Mouse (Mus musculus) limb, embryonic 12.5 days (tissue): ENCODE data around the gene Agbl5. TPM values are rescaled to one million over a fixed set of nuclear protein-coding genes. Genes with fewer than 3 reads are reported as not detected.
"Not testable (repeated sequence)": the region's sequence is repeated elsewhere in the genome, so short reads cannot be mapped to it uniquely, and the experiment has no call there.

Experiments
- ATAC-seq: fragments of 200-750 bp; cut with Nextera tagmentation; 2 replicates; pipeline ENCODE4 v1.8.0; 2017; ENCODE audit warnings: low read depth, moderate TSS enrichment; ENCODE audit not compliant: insufficient number of reproducible peaks, insufficient read depth, low FRiP score, low TSS enrichment
- H3K27ac ChIP-seq: fragments of 300-500 bp; sonication (generic); 2 replicates; pipeline ENCODE4 v1.5.1; 2016; ENCODE audit warnings: mild to moderate bottlenecking, moderate library complexity
- H3K27me3 ChIP-seq: fragments of 300-500 bp; sonication (generic); 2 replicates; pipeline ENCODE4 v1.6.1; 2016; ENCODE audit warnings: mild to moderate bottlenecking, moderate library complexity
- H3K36me3 ChIP-seq: fragments of 300-500 bp; sonication (generic); 2 replicates; pipeline ENCODE4 v1.6.1; 2016; ENCODE audit warnings: mild to moderate bottlenecking, moderate library complexity
- H3K4me1 ChIP-seq: fragments of 300-500 bp; sonication (generic); replicated peaks from 2 replicates; pipeline ENCODE4 v1.6.1; 2016
- H3K4me2 ChIP-seq: fragments of 300-500 bp; sonication (generic); 2 replicates; pipeline ENCODE4 v1.6.1; 2016; ENCODE audit warnings: mild to moderate bottlenecking, moderate library complexity
- H3K4me3 ChIP-seq: fragments of 300-500 bp; sonication (generic); replicated peaks from 2 replicates; pipeline ENCODE4 v1.5.1; 2016; ENCODE audit warnings: mild to moderate bottlenecking
- H3K9ac ChIP-seq: fragments of 300-500 bp; sonication (generic); replicated peaks from 2 replicates; pipeline ENCODE4 v1.6.1; 2016; ENCODE audit warnings: mild to moderate bottlenecking, moderate library complexity
- H3K9me3 ChIP-seq: fragments of 300-500 bp; sonication (generic); 2 replicates; pipeline ENCODE4 v1.6.1; 2016; ENCODE audit warnings: mild to moderate bottlenecking, moderate library complexity
- WGBS: fragments of 180-500 bp; shearing (Covaris S2); methylation state at CpG from one replicate; pipeline ENCODE4 v1.1.7; 2016; 5-methylcytosine and 5-hydroxymethylcytosine counted together
- polyA plus RNA-seq: library from polyadenylated mRNA; unstranded; fragments of >200 nt; fragmentation: Nextera tagmentation; extraction: Ambion mirVana; gene quantifications from 2 replicates; pipeline ENCODE4 v1.2.1, GENCODE M21; 2016

Agbl5 gene
- polyA plus RNA-seq, 1 experiment from 2014 or later: 35.8 TPM

DNA sequence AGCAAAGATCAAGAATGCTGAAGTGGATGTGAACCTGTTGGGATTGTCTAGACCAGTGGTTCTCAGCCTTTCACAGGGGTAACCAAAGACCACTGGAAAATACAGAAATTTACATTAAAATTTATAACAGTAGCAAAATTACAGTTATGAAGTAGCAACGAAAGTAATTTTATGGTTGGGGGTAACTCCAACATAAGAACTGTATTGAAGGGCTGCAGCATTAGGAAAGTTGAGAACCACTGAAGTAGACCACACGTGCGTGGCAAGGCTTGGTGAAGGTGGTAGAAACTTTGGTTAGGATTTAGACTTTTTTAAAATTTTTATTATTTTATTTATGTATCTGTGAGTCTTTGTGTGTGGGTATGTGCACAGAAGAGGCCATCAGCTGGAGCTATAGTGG lies 20.8 kb upstream of the Agbl5 start, which contains the start of gene Tmem214:
Tmem214 (plus strand) TSS at position 301 of the 400 bp plus-strand sequence.
- peak within 1 kb of the TSS; percentile 81 for H3K4me2 ChIP-seq
- no peaks in the 10 kb centered on the region for H3K9me3 ChIP-seq
- H3K9ac ChIP-seq: no peak within 1 kb of the TSS
- no peak within 1 kb of the TSS for H3K4me3 ChIP-seq
- 88% methylated on average over 3 of the region's 3 CpGs for WGBS
- ATAC-seq: no peak
- H3K4me1 ChIP-seq: peaks cover 14% of the 10 kb centered on the region
- H3K36me3 ChIP-seq: peaks cover 47% of the 10 kb centered on the region
- H3K27ac ChIP-seq: peak within 1 kb of the TSS; percentile 84
- H3K27me3 ChIP-seq: no peaks in the 10 kb centered on the region

DNA sequence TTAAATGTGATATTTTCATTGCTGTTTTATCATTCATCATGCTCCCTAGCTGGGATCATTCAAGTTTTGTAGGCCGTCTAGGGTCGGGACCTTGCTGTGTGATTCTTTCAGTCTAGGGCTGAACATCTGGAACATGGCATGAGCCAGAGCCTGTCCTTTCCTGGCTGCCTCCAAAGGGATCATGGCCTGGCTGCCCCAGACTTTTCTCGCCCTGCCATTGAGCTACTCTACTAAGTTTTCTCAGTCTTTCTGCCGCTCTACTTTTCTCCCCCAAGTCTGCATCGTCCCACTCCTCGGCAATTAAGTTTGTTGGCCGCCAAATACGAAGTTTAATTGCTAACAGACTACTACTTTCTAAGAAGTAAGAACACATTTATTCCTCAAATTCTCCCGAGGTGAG lies 19.5 kb upstream of the Agbl5 start:
- peak overlapping the region; percentile 87 for H3K9ac ChIP-seq
- peaks cover 14% of the 10 kb centered on the region for H3K4me1 ChIP-seq
- peak overlapping the region; percentile 84 for H3K27ac ChIP-seq
- peaks cover 58% of the 10 kb centered on the region for H3K36me3 ChIP-seq
- peak overlapping the region; percentile 81 for H3K4me2 ChIP-seq
- H3K27me3 ChIP-seq: no peaks in the 10 kb centered on the region
- no peaks in the 10 kb centered on the region for H3K9me3 ChIP-seq
- WGBS: 10% methylated on average over 9 of the region's 9 CpGs
- peak overlapping the region; percentile 86 for H3K4me3 ChIP-seq
- ATAC-seq: no peak

DNA sequence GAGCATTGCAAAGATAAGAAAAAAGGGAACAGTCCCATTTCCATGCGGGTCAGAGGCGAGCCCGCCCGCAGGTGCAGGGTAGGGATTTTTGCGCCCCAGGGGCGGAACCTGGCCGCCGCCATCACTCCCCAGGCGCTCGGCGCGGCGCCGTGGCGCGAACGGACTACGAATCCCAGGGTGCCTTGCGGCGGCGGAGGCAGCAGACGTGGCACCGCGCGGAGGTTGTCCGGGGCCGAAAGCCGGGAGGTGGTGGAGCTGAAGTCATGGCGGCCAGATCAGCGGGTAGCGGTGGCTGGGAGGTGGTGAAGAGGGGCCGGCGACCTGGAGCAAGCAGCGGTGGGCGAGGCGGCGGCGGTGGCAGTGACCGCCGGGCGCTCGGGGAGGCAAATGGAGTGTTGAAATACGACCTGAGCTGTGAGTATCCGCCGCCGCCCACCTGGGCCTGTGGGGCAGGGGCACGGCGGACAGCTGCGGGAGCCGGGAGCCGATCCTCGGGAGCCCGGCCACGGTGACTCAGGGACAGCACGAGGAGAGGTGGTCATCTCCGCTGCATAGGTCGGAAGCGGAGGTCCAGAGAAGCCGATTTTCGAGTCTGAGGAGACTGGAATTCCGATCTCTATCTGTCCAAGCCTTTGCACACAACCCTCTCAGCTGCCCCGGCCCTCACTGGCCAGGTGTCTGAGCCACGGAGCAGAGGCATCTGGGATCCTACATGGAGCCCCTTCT lies 18.9 kb upstream of the Agbl5 start:
- H3K4me1 ChIP-seq: peaks cover 14% of the 10 kb centered on the region
- no peaks in the 10 kb centered on the region for H3K9me3 ChIP-seq
- H3K36me3 ChIP-seq: peaks cover 59% of the 10 kb centered on the region
- H3K4me3 ChIP-seq: peak overlapping the region; percentile 86
- no peaks in the 10 kb centered on the region for H3K27me3 ChIP-seq
- peak overlapping the region; percentile 87 for H3K9ac ChIP-seq
- H3K4me2 ChIP-seq: peak overlapping the region; percentile 81
- ATAC-seq: peak; percentile 90
- under 1% methylated on average over 55 of the region's 63 CpGs for WGBS
- peak overlapping the region; percentile 84 for H3K27ac ChIP-seq

DNA sequence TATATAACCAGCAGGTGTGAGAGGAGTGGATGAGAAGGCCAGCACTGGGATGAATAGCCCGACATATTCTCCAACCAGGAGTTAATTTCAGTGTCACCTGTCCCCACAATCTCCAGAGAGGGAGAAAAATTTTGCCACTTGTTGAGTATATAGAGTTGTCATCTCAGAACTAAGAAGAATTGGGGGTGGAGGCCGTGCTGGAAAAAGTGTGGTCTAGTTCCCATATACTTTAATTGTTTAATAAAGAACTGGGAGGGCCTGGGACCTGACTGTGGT lies 18.4 kb upstream of the Agbl5 start:
- whole genome bisulfite sequencing: 22% methylated on average over 2 of the region's 2 CpGs
- H3K36me3 ChIP-seq: peaks cover 59% of the 10 kb centered on the region
- no peaks in the 10 kb centered on the region for H3K27me3 ChIP-seq
- peaks cover 14% of the 10 kb centered on the region for H3K4me1 ChIP-seq
- peak overlapping the region; percentile 86 for H3K4me3 ChIP-seq
- peak overlapping the region; percentile 84 for H3K27ac ChIP-seq
- no peak for ATAC-seq
- H3K4me2 ChIP-seq: peak overlapping the region; percentile 81
- peak overlapping the region; percentile 87 for H3K9ac ChIP-seq
- H3K9me3 ChIP-seq: no peaks in the 10 kb centered on the region

DNA sequence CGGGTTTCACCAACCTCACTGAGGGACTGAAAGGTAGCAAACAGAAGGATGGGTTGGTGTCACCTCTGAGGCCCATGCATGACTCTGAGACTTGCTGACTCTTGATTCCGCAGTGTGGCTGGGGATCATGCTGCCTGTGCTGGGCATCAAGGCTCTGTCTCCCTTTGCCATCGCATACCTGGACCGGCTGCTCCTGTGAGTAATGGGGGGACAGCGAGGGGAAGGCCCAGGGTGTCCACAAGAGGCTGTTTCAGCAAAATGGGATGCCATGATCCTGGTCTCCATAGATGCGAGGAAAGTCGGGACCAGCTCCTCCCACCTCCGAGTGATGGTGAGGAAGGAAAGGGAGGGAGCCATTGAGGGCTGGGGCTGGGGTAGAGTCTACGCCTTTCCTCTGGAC lies 15.9 kb upstream of the Agbl5 start:
- no peak for ATAC-seq
- Histone ChIP-seq H3K4me1 (peaks cover 22% of the 10 kb centered on the region), H3K4me2 (no peak overlapping the region), H3K36me3 (peaks cover 71% of the 10 kb centered on the region), H3K9me3 (no peaks in the 10 kb centered on the region), H3K27me3 (no peaks in the 10 kb centered on the region), H3K27ac (no peak overlapping the region), H3K4me3 (no peak overlapping the region), H3K9ac (no peak overlapping the region; the same call in 1 of the 2 replicates)
- WGBS: 95% methylated on average over 9 of the region's 9 CpGs

DNA sequence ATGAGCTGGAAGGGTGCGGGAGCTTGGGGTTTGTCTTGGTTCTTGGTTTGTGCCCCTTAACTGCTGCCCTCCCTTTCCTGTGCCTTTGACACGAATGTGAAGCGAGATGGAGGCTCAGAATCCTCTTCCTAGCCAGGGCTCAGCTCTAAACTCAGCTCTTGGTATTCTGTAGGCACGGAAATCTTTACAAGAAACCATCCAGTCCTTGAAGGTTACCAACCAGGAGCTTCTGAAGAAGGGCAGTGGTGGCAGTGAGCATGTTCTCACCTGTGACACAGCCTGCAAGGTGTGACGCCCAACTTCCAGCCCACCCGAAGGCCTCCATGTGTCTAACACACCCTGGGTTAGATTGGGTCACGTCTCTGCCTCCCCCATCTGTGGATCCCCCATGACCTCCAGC lies 14.1 kb upstream of the Agbl5 start:
- Histone ChIP-seq H3K27me3 (no peaks in the 10 kb centered on the region), H3K36me3 (peaks cover 77% of the 10 kb centered on the region)
- no peak for ATAC-seq

DNA sequence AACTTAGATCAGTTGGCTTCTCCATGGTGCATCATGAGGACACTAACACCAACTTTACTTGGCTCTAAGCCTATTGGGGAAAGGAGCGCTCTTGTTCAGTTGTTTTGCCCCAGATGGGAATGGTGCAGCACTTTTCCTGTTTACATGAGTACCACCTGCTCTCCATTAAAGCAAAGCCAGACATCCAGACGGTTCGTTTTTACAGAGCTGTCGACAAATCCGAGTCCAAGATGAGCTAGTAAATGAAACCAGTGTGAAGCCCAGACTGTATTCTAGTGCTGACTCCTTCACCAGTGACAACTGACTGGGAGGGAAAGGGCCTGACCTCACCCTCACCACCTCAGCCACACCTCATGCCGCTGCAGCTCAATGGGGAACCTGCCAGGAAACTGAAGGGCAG lies 9.9 kb upstream of the Agbl5 start:
- no peak overlapping the region for H3K4me3 ChIP-seq
- H3K9ac ChIP-seq: no peak overlapping the region
- no peaks in the 10 kb centered on the region for H3K27me3 ChIP-seq
- peak overlapping the region; percentile 13; the same call in 1 of the 2 replicates for H3K4me2 ChIP-seq
- H3K4me1 ChIP-seq: peaks cover 23% of the 10 kb centered on the region
- H3K27ac ChIP-seq: peak overlapping the region; percentile 66
- ATAC-seq: 0 out of 2 replicates have a peak, but pooled peaks have one; percentile 15
- peaks cover 45% of the 10 kb centered on the region for H3K36me3 ChIP-seq
- H3K9me3 ChIP-seq: no peaks in the 10 kb centered on the region
- WGBS: 18% methylated on average over 6 of the region's 6 CpGs

More for the DNA sequence above, 14.1 kb upstream of the Agbl5 start:
- Histone ChIP-seq H3K4me1 (peaks cover 32% of the 10 kb centered on the region), H3K4me2 (no peak overlapping the region), H3K27ac (no peak overlapping the region), H3K4me3 (no peak overlapping the region), H3K9me3 (no peaks in the 10 kb centered on the region), H3K9ac (no peak overlapping the region)
- WGBS: 91% methylated on average over 7 of the region's 7 CpGs

DNA sequence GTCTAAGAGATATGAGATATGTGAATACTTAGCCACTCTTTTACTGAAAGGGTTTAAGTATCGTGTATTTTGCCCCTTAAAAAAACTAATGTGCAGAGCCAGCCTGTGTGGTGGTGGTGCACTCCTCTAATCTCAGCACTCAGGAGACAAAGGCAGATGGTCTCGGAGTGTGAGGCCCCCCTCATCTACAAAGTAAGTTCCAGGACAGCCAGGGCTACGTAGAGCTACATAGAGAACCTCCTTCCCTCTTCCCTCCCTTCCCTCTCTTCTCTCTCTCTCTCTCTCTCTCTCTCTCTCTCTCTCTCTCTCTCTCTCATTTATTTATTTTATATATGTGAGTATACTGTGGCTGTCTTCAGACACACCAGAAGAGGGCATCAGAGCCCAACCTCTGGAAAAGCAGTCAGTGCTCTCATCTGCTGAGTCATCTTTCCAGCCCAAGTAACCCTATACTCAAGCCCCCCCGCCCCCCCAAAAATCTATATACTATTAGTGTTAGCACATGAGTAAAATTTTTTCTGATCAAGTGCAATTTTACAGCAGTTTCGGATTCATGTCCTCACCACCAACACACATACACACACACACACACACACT lies 9.0 kb upstream of the Agbl5 start:
- H3K9ac ChIP-seq: no peak overlapping the region
- H3K27ac ChIP-seq: peak overlapping the region; percentile 66; the same call in 1 of the 2 replicates
- H3K4me3 ChIP-seq: no peak overlapping the region
- peaks cover 37% of the 10 kb centered on the region for H3K36me3 ChIP-seq
- no peak for ATAC-seq
- peaks cover 23% of the 10 kb centered on the region for H3K4me1 ChIP-seq
- H3K4me2 ChIP-seq: no peak overlapping the region
- H3K27me3 ChIP-seq: no peaks in the 10 kb centered on the region
- 74% methylated on average over 5 of the region's 5 CpGs for WGBS
- no peaks in the 10 kb centered on the region for H3K9me3 ChIP-seq

DNA sequence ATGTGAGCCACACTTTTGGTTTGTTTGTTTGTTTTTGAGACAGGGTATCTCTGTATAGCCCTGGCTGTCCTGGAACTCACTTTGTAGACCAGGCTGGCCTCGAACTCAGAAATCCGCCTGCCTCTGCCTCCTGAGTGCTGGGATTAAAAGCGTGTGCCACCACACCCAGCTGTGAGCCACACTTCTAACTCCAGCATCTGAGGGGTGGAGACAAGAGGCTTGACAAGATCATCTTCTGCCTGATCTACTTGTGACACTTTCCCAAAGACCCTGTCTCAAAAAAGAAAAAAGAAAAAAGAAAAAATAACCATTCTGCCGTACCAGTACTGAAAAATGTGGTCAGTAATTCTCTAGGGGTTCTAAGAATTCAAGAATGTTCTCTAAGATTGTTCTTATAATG lies 6.7 kb upstream of the Agbl5 start:
- H3K4me1 ChIP-seq: peaks cover 22% of the 10 kb centered on the region
- not testable (repeated sequence) for H3K27me3 ChIP-seq, H3K9me3 ChIP-seq, H3K27ac ChIP-seq, ATAC-seq, H3K9ac ChIP-seq, H3K4me2 ChIP-seq, H3K4me3 ChIP-seq
- H3K36me3 ChIP-seq: peaks cover 13% of the 10 kb centered on the region
- WGBS: 79% methylated on average over 4 of the region's 4 CpGs

DNA sequence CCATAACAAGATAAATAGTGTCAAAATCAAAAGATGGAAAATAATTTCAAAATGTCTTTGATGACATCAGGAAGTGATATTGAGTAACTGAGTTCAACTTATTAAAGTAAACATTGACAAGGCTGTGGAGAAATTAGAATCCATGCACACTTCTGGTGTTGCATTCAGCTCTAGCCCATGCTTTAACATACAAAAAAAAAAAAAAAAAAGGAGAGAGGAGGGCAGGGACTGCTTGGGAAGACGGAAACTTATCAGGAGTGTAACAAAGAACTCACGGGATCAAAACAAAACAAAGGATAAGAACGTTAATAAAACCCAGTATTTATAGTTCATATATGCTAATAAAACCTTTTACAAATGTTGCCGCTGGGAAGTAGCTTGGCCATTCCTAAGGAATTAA lies 2.3 kb upstream of the Agbl5 start:
- no peak overlapping the region for H3K4me3 ChIP-seq
- H3K4me2 ChIP-seq: peak overlapping the region; percentile 68; the same call in 1 of the 2 replicates
- H3K27me3 ChIP-seq: no peaks in the 10 kb centered on the region
- H3K36me3 ChIP-seq: peaks cover 8% of the 10 kb centered on the region
- no peak for ATAC-seq
- H3K4me1 ChIP-seq: peaks cover 21% of the 10 kb centered on the region
- no peak overlapping the region for H3K27ac ChIP-seq
- H3K9ac ChIP-seq: no peak overlapping the region
- 65% methylated on average over 4 of the region's 4 CpGs for WGBS
- H3K9me3 ChIP-seq: no peaks in the 10 kb centered on the region

DNA sequence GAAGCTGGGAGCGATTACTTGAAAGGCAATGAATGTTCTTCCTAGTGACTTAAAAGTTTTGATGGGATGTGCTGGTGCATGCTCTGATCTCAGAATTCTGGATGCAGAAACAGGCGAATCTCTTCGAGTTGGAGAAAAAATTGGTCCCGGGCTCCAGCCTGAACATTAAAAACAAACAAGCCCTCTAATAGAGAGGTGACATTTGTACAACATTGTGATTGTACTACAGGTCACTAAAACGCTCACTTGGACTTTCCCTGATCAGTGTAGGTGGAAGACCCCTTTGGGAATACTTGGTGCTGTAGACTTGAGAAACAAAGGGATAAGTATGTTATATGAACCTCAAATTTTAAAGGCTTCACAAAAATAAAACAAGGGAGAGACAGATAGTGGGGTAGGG lies 1.8 kb upstream of the Agbl5 start:
- ATAC-seq: no peak
- 35% methylated on average over 5 of the region's 5 CpGs for WGBS
- H3K27ac ChIP-seq: peak overlapping the region; percentile 98

More for the DNA sequence above, 1.8 kb upstream of the Agbl5 start:
- H3K4me2 ChIP-seq: peak overlapping the region; percentile 68
- no peaks in the 10 kb centered on the region for H3K9me3 ChIP-seq
- peak overlapping the region; percentile 74 for H3K4me3 ChIP-seq
- peaks cover 13% of the 10 kb centered on the region for H3K36me3 ChIP-seq
- no peaks in the 10 kb centered on the region for H3K27me3 ChIP-seq
- H3K9ac ChIP-seq: peak overlapping the region; percentile 70
- peaks cover 22% of the 10 kb centered on the region for H3K4me1 ChIP-seq
